Mouse (Mus musculus) neural tube, embryonic 14.5 days (tissue): ENCODE data around the gene Epm2aip1. TPM values are rescaled to one million over a fixed set of nuclear protein-coding genes. Genes with fewer than 3 reads are reported as not detected.
A peak's percentile ranks its signal among the peaks of the same experiment; 100 is the strongest.

Experiments
- ATAC-seq: fragments of 200-750 bp; cut with Nextera tagmentation; 2 replicates; pipeline ENCODE4 v1.8.0; 2017; ENCODE audit warnings: low read depth, mild to moderate bottlenecking, moderate TSS enrichment, moderate library complexity
- H3K27ac ChIP-seq: fragments of 300-500 bp; sonication (generic); 2 replicates; pipeline ENCODE4 v1.5.1; 2014; ENCODE audit warnings: low read depth, mild to moderate bottlenecking, control low read depth, low read length, moderate library complexity, mixed read lengths
- H3K27me3 ChIP-seq: fragments of 300-500 bp; sonication (generic); 2 replicates; pipeline ENCODE4 v1.6.1; 2014; ENCODE audit warnings: low read length; ENCODE audit not compliant: control insufficient read depth, insufficient read depth
- H3K36me3 ChIP-seq: fragments of 300-500 bp; sonication (generic); 2 replicates; pipeline ENCODE4 v1.6.1; 2014; ENCODE audit warnings: low read length, mixed read lengths; ENCODE audit not compliant: control insufficient read depth, insufficient read depth
- H3K4me1 ChIP-seq: fragments of 300-500 bp; sonication (generic); 2 replicates; pipeline ENCODE4 v1.6.1; 2014; ENCODE audit warnings: low read length; ENCODE audit not compliant: control insufficient read depth, insufficient read depth
- H3K4me2 ChIP-seq: fragments of 300-500 bp; sonication (generic); 2 replicates; pipeline ENCODE4 v1.6.1; 2014; ENCODE audit warnings: mild to moderate bottlenecking, low read depth, low read length, control low read depth
- H3K4me3 ChIP-seq: fragments of 300-500 bp; sonication (generic); 2 replicates; pipeline ENCODE4 v1.5.1; 2014; ENCODE audit warnings: low read depth, low read length, control low read depth, mixed read lengths
- H3K9ac ChIP-seq: fragments of 300-500 bp; sonication (generic); replicated peaks from 2 replicates; pipeline ENCODE4 v1.6.1; 2014; ENCODE audit warnings: low read depth, mild to moderate bottlenecking, control low read depth, low read length, mixed read lengths
- H3K9me3 ChIP-seq: fragments of 300-500 bp; sonication (generic); 2 replicates; pipeline ENCODE4 v1.6.1; 2016; ENCODE audit warnings: low read length; ENCODE audit not compliant: control insufficient read depth
- WGBS: fragments of 180-500 bp; shearing (Covaris S2); extraction: QIAGEN DNeasy Blood & Tissue Kit; methylation state at CpG from one replicate; pipeline ENCODE4 v1.1.7; 2014; 5-methylcytosine and 5-hydroxymethylcytosine counted together
- polyA plus RNA-seq: library from polyadenylated mRNA; unstranded; fragments of >200 nt; fragmentation: Nextera tagmentation; extraction: Ambion mirVana; gene quantifications from 2 replicates; pipeline ENCODE4 v1.2.1, GENCODE M21; 2014

Gene Epm2aip1
- polyA plus RNA-seq, 1 experiment from 2014 or later: 88.9 TPM

DNA sequence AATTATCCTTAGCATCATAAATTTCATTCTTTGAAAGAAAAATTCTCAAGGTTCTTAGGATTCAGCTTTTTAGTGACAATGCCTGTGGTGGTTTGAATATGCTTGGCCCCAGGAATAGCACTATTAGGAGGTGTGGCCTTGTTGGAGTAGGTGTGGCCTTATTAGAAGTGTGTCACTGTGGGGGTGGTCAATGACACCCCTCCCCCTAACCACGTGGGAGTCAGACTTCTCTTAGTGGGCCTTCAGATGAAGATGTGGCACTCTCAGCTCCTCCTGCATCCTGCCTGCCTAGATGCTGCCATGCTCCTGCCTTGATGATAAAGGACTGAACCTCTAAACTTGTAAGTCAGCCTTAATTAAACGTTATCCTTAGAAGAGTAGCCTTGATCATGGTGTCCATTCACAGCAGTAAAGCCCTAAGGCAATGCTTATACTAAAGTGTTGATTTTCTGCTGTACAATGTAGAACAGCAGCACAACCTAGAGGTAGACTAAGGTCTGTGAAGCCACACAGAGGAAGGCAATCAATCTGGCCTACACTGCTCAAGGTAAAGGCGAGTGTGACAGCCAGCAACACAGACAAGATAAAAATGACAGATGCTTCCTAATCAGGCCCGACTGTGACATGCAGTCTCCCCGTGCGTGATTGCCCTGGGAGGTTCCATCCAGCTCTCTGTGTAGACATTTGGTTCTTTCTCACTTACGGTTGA, 19.4 kb upstream of the Epm2aip1 start:
- ATAC-seq: no peak
- Histone ChIP-seq H3K36me3 (peaks cover 17% of the 10 kb centered on the region; the same call in 1 of the 2 replicates), H3K9me3 (no peaks in the 10 kb centered on the region), H3K9ac (no peak overlapping the region), H3K4me2 (no peak overlapping the region), H3K27me3 (no peaks in the 10 kb centered on the region), H3K4me1 (no peaks in the 10 kb centered on the region), H3K4me3 (no peak overlapping the region), H3K27ac (no peak overlapping the region)
- 79% methylated on average over 7 of the region's 7 CpGs for WGBS

DNA sequence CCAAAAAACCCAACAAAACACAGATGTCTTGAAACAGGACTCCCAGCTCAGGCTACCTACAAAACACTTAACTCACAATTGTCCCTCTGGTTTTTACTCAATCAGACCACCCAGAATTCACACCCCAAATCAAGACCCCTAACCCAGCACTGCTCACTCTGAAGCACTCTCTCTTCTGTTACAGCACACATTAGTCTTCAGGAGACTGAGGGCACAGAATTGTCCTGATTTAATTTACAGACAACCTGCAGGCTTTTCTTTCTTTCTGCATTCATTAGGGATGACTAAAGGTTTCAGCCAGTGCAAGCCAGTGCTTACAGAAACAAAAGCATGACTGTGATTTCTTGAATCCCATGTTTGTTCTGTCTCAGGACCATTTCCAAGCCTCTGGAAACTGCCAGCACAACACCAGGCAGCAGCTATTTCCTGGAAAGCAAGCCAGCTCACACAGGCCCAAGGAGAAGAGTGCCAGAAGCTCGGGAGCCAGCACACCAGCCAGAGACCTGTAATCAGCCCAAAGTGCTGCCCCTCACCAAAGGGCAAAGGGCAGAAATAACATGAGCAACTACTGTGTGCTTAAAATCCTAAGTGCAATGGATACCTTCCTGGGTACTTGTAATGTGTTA, 11.3 kb upstream of the Epm2aip1 start:
- whole genome bisulfite sequencing: 12% methylated on average over 1 of the region's 1 CpGs
- Histone ChIP-seq H3K27ac (no peak overlapping the region), H3K9ac (no peak overlapping the region), H3K4me1 (no peaks in the 10 kb centered on the region), H3K4me2 (no peak overlapping the region), H3K9me3 (no peaks in the 10 kb centered on the region), H3K36me3 (peaks cover 24% of the 10 kb centered on the region), H3K27me3 (no peaks in the 10 kb centered on the region), H3K4me3 (no peak overlapping the region)
- peak; percentile 73; the same call in 1 of the 2 replicates for ATAC-seq

DNA sequence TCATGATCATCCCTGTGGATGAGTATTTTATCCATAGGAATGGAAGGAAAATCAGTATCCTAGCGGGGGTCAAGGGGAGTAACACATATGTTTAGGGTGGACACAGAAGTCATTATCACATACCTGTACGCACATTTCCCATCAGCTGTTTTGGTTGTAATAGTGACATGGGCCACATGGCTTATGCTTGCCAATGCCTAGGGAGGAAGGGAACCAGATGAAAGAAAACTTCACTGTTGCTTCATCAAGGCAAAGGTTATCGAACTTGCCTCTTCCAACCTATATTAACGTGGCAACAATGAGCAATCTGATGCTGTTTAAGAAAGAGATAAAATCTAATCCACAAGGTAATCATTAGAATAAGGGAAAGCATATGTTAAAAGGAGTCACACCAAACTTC, 10.4 kb upstream of the Epm2aip1 start:
- H3K9ac ChIP-seq: no peak overlapping the region
- no peak overlapping the region for H3K27ac ChIP-seq
- ATAC-seq: no peak
- H3K4me2 ChIP-seq: no peak overlapping the region
- H3K36me3 ChIP-seq: peaks cover 24% of the 10 kb centered on the region
- 93% methylated on average over 4 of the region's 4 CpGs for WGBS
- H3K9me3 ChIP-seq: no peaks in the 10 kb centered on the region
- no peak overlapping the region for H3K4me3 ChIP-seq
- no peaks in the 10 kb centered on the region for H3K4me1 ChIP-seq
- no peaks in the 10 kb centered on the region for H3K27me3 ChIP-seq

DNA sequence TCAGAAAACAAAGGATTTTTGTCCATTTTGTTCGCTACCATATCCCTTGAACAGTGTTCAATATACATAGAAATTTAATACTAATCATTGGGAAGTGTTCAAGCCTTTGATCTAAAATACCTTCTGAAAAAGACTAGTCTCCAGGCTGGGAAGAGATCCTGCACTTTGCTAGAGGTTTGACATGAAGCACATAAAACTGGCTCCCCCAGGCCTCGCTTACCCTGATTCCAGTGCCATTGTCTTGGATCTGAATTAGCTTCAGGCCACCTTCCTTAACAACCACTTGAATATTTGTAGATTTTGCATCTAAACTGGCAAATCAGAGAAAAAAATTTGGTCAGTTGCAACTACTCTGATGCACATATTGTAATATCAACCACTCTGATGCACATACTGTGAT, 3.7 kb upstream of the Epm2aip1 start:
- Histone ChIP-seq H3K4me1 (peaks cover 12% of the 10 kb centered on the region), H3K4me2 (no peak overlapping the region), H3K36me3 (peaks cover 11% of the 10 kb centered on the region), H3K27me3 (no peaks in the 10 kb centered on the region), H3K27ac (no peak overlapping the region), H3K4me3 (no peak overlapping the region), H3K9me3 (no peaks in the 10 kb centered on the region), H3K9ac (no peak overlapping the region)
- WGBS: 95% methylated on average over 2 of the region's 2 CpGs
- no peak for ATAC-seq

DNA sequence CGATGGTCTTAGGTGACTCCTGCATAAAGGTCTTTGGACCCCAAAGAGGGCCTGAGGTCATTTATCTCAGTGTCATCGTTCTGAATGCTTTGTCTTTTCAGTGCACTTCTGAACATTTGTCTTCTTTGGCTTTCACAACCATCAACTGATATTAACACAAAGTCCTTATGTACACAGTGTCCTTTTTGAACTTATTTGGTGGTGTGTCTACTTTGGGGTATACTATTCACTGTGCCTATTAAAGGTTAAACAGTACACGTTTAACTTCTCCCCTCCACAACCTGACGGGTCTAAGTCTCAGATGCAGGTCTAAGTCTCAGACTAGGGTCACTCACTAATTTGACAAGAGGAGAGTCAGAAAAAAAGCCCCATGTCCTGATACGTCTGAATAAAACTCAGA, 1.1 kb upstream of the Epm2aip1 start:
- no peaks in the 10 kb centered on the region for H3K9me3 ChIP-seq
- no peak for ATAC-seq
- no peaks in the 10 kb centered on the region for H3K27me3 ChIP-seq
- H3K27ac ChIP-seq: peak overlapping the region; percentile 92
- peak overlapping the region; percentile 70 for H3K4me2 ChIP-seq
- H3K9ac ChIP-seq: peak overlapping the region; percentile 60
- H3K4me1 ChIP-seq: peaks cover 37% of the 10 kb centered on the region
- WGBS: 9% methylated on average over 5 of the region's 5 CpGs
- peak overlapping the region; percentile 87 for H3K4me3 ChIP-seq
- H3K36me3 ChIP-seq: no peaks in the 10 kb centered on the region

DNA sequence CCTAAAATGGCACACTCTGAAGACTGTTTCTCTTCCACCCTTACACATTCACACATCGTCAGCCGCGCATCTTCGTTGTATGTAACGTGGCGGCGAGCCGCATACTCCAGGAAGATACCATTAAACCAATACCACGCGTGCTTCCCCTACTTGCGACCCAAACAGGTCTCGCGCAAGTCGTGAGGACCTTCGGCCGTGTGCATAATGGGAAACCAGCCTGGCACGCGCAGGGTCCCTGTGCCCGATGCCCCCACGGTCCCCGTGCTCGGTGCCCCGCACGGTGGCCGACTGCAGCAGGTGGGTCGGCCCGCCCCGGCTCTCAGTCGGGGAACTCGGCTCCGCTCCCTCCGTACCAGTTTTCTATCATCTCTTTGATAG, 684 bp upstream of the Epm2aip1 start:
- Histone ChIP-seq H3K9ac (peak overlapping the region; percentile 60), H3K9me3 (no peaks in the 10 kb centered on the region), H3K36me3 (peaks cover under 1% of the 10 kb centered on the region; the same call in 1 of the 2 replicates), H3K27ac (peak overlapping the region; percentile 92), H3K27me3 (no peaks in the 10 kb centered on the region), H3K4me1 (peaks cover 41% of the 10 kb centered on the region), H3K4me3 (peak overlapping the region; percentile 87), H3K4me2 (peak overlapping the region; percentile 70)
- under 1% methylated on average over 32 of the region's 32 CpGs for WGBS
- peak; percentile 84 for ATAC-seq

DNA sequence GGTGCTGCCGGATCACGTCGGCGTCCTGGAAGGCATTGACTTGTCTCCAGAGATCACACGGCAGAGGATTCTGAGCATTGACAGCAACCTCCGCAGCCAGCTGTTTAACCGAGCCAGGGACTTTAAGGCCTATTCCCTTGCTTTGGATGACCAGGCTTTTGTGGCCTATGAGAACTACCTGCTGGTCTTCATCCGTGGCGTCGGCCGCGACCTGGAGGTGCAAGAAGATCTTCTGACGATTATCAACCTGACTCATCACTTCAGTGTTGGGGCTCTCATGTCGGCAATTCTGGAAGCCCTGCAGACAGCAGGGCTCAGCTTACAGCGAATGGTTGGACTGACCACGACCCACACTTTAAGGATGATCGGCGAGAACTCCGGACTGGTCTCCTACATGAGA, 627 bp downstream of the Epm2aip1 start:
- H3K9me3 ChIP-seq: no peaks in the 10 kb centered on the region
- no peak for ATAC-seq
- WGBS: 8% methylated on average over 19 of the region's 19 CpGs
- H3K27me3 ChIP-seq: no peaks in the 10 kb centered on the region
- H3K4me2 ChIP-seq: peak overlapping the region; percentile 79
- H3K4me1 ChIP-seq: peaks cover 45% of the 10 kb centered on the region
- H3K4me3 ChIP-seq: peak overlapping the region; percentile 87
- H3K27ac ChIP-seq: peak overlapping the region; percentile 93
- peak overlapping the region; percentile 85 for H3K9ac ChIP-seq
- peaks cover 5% of the 10 kb centered on the region; the same call in 1 of the 2 replicates for H3K36me3 ChIP-seq

DNA sequence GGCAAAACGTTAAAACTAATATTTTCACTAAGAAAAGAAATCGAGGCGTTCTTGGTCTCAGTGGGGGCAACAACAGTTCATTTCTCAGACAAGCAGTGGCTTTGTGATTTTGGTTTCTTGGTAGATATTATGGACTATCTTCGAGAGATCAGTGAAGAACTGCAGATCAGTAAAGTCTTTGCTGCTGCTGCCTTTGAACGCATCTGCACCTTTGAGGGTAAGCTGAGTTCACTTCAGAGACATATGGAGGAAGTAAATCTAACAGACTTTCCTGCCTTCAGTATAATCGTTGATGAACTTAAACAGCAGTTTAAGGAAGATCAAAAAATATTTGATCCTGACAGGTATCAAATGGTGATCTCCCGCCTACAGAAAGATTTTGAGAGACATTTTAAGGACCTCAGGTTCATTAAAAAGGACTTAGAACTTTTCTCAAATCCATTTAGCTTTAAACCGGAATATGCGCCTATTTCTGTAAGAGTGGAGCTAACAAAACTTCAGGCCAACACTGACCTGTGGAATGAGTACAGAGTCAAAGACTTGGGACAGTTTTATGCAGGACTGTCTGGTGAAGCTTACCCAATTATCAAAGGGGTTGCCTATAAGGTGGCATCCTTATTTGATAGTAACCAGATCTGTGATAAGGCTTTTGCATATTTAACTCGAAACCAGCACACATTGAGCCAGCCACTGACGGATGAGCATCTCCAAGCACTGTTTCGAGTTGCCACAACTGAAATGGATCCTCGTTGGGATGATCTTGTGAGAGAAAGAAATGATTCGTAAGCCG, 1.5 kb downstream of the Epm2aip1 start:
- Histone ChIP-seq H3K4me2 (peak overlapping the region; percentile 79), H3K36me3 (peaks cover 14% of the 10 kb centered on the region; the same call in 1 of the 2 replicates), H3K27me3 (no peaks in the 10 kb centered on the region), H3K27ac (no peak overlapping the region), H3K4me1 (peaks cover 45% of the 10 kb centered on the region), H3K9ac (peak overlapping the region; percentile 85; the same call in 1 of the 2 replicates), H3K4me3 (peak overlapping the region; percentile 87), H3K9me3 (no peaks in the 10 kb centered on the region)
- WGBS: 75% methylated on average over 15 of the region's 15 CpGs
- no peak for ATAC-seq

DNA sequence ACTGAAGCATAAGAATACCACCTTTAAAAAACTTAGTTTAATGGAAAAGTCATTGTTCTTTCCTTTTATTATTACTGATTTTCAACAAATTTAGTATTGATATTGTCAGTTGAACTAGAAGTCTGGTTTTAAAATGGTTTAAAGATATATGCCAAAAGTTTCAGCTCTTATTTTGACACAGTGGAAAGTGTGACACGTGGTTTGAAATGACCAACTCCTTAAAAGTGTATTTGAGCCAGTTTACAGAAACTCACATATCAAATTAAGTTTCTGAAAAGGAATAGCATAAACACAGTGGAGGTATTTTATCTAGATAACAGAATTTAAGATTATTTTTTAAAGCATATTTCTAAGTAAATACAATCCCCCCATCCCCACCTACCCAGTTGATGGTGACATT, 2.2 kb downstream of the Epm2aip1 start:
- Histone ChIP-seq H3K9me3 (no peaks in the 10 kb centered on the region), H3K27ac (no peak overlapping the region), H3K9ac (no peak overlapping the region), H3K4me2 (peak overlapping the region; percentile 79), H3K4me1 (peaks cover 45% of the 10 kb centered on the region), H3K36me3 (peaks cover 16% of the 10 kb centered on the region; the same call in 1 of the 2 replicates), H3K27me3 (no peaks in the 10 kb centered on the region), H3K4me3 (no peak overlapping the region)
- ATAC-seq: no peak
- WGBS: 93% methylated on average over 1 of the region's 1 CpGs
